Mouse (Mus musculus) lung, adult 18-20 months (tissue): ENCODE data around the gene Trit1.
"Not testable (repeated sequence)": the region's sequence is repeated elsewhere in the genome, so short reads cannot be mapped to it uniquely, and the experiment has no call there.

ENCODE experiments used
- DNase-seq, 2 experiments: peaks; one replicate each; pipeline ENCODE4 v3.0.0; 2022; ENCODE audit warnings: mixed read lengths in 2 of 2

Trit1 gene

DNA sequence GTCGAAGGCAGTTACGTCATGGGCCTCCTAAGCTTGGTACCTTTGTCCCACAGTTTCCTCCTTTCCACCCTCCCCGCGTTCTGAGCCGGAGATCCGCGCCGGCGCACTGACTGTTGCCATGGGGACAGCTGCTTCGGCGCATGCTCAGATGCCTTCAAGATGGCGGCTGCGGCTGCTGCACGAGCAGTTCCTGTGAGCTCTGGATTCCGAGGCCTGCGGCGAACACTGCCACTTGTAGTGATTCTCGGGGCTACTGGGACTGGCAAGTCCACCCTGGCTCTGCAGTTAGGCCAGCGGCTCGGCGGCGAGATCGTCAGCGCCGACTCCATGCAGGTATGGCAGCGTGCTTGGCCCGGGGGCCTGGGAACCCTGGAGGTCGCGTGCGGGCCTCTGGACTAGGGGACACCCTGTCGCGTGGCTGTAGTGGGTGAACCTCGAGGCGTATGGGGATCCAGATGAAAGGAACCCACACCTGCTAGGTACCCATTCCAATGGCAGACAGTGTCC, at the start of gene Trit1:
Gene Trit1 (plus strand): TSS at position 147 of the 507 bp plus-strand sequence.
- peak; percentile 94 to 96 for DNase-seq

DNA sequence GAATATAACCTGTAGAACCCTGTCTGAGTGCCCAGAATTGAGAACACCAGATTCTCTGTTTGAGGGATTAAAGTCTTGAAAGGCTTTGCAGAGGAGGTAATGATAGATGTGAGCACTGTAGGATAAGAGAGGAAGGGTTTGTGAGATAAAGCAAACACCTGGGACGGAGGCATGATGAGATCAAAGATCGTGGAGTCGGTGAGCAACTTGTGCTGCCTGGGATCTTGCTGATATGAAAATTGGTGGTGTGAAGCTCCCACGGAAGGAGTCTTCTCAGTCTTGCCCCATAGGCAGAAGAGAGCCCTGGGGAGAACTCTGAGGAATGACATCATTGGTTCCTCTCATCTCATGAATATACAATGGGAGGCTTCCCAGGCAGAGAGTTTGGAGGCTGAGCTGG, 48.3 kb upstream of the Trit1 start:
- no peak for DNase-seq

DNA sequence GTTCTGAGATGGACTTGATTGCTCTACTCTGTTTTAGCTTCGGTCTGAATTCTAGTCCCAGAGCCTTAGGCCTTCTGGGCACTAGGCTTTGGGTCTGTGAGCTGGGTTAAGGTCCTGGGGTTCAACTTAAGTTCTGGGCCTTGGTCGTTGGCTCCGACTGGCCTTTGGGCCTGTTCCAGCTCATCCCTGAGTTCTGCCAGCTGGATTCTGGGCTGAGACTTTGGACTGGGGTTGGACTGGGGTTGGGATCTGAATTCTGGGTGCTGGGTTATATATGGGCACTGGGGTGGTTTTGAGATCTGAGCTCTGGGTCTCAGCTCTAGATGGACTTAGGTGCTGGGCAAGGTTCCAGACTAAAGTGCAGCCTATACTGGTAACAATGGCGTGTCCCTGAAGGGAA, 45.2 kb upstream of the Trit1 start:
- no peak for DNase-seq

DNA sequence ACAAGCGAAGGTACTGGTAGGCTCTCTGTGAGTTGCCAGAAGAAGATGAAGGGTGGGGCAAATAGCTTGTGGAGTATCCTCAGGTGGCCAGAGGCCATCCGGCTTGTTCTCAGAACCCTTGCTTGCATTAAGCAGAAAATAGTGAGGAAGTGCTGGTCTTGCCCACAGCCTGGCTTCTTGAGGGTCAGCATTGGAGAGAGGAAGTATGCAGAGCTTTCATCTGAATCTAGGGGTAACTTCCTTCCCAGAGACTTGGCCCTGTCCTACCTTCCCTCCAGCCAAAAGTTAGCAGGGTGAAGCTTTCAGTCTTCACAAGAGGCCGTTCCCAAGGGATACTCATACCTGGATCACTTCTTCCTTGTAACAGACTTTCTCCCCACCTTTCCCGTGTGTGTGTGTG, 44.8 kb upstream of the Trit1 start:
- no peak for DNase-seq

DNA sequence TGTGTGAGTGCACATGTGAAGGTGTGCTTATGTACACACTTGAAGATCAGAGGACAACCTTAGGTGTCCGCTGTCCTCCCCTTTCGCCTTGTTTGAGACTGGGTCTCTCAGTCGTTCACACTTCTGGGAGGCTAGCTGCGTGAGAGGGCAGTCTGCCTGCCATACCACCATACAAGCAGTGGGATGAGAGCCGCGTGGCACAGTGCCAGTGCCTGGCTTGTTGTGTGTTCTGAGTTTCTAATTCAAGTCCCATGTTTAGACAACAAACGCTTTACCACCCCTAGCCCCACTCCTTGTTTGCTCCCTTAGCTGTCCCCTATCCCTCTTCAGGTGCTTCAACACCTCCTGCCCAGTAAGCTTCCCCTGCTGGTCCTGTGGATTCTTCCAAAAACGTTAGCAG, 44.3 kb upstream of the Trit1 start:
- no peak for DNase-seq

DNA sequence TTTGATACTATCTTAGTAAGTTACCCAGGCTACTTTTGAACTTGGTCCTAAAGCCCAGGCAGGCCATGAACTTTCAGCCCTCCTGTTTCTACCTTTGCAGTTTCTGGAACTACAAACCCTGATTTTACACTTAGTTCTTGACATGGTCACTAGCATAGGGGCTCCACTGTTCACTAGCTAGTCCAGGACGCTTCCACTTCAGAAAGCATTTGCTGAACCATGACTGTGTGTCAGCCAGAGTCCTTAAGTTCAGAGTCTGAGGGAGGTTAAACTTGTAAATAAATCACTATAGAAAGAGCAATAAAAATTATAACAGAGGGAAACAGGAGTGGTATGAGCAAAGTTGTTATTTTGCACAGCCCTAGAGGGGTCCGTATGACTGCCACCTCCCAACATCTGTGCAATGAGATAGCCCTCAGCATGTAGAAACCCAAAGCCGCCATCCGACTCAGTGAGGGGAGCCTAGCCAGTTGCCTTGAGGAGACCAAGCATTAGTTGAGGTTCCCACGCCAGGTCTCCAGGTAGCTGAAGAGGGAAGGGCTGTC, 41.3 kb upstream of the Trit1 start:
- no peak for DNase-seq

DNA sequence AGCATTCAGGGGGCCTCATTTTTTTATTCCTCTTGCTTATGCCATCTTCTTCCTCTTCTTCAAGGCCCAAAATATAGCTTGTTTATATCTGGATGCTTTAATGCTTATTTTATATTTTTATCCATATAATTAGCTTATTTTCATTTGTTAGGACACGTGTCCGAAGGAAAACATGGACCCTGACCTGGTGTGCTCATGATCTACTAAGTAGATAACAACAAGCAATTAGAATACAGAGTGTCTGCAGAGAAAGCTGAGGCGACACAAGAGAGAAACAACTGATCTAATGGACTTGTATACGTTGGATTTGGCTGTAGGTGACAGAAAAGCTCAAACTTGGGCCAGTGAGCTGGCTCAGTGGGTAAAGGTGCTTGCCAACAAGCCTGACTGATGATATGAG, 39.5 kb upstream of the Trit1 start:
- DNase-seq: no peak

DNA sequence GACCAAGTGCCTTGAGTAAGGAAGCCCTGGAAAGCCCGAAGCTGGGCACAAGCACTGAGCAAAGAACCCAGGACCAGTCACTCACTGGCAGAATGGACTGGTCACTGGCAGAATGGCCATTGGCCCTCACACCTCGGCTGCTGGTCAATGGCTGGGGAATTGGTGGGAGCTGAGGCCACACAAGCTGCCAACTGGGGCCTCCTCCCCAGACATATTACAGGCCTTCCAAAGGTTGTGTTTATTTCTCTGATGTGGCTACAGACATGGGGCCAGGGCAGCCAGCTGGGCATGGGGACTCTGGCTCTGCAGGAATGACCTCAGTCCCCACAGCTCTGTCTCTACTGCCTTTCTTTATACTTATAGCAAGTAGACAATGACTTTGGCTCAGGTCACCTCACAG, 37.5 kb upstream of the Trit1 start:
- no peak for DNase-seq

DNA sequence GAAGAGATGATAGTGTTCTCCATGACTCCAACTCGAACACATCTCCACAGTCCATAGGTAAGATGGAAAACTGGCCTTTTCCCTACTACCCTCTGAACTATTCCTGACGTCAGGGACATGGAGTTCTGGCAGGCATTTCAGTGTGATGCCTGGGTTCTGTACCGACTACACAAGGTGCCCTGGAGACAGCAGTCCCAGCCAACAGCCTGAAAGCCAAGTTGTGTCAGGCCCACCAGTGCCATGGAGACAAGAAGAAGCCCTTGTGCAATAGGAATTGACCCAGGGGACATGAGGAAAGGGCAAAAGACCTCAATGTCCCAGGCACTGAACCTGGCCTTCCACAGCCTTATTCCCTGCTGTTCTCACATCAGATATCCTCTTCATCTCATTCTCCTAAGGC, 36.6 kb upstream of the Trit1 start:
- DNase-seq: no peak

DNA sequence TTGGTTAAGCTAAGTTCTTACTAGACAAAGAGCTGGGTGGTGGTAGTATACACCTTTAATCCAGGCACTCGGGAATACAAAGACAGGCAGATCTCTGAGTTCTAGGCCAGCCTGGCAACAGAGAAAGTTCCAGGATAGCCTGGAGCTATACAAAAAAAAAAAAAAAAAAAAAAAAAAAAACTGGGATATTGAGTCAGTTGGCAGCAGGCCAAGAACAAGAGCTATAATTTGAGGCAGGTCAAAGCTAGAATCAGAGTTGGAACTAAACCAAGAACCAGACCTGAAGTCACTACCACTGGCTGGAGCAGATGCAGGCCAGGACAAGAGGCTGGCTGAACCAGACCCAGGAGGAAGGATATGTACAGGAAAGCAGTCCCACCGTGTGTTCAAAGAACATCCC, 35.7 kb upstream of the Trit1 start:
- DNase-seq: no peak

DNA sequence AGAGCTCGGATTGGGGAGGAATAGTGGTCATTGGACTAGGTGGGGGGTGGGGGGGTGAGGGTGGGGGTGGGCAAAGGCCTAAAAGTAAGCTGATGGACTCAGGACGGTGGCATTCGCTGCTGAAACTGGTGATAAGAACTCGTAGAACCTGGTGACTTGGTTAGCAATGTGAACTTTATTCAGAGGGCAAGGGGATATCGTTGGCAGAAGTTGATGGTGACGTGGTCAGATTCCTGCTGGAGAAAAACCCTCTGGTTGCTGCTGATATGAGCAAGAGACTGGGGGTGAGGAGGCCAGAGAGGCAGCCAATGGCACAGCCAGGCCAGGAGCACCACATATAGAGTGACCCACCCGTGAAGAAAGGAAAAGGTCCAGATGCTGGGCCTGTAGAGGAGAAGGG, 35.2 kb upstream of the Trit1 start:
- DNase-seq: no peak

DNA sequence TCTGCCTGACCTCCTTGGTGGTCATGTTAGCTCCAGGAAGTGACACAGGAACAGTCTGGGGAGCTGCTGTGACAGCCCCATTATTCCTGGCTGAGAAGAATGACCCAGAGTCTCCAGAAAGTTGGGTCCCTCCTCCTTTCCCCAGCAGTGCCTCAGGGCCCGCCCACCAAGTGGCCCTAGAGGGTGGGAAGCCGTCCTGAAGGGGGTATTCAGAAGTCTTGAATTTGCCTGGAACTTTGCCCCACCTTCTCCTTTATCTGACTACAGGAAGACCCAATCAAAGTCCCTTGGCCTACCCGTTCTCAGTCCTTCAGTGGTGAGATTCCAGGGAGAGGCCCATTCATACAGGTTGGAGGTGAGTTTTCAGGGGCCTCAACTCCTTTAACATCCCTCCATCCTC, 34.5 kb upstream of the Trit1 start:
- DNase-seq: no peak

DNA sequence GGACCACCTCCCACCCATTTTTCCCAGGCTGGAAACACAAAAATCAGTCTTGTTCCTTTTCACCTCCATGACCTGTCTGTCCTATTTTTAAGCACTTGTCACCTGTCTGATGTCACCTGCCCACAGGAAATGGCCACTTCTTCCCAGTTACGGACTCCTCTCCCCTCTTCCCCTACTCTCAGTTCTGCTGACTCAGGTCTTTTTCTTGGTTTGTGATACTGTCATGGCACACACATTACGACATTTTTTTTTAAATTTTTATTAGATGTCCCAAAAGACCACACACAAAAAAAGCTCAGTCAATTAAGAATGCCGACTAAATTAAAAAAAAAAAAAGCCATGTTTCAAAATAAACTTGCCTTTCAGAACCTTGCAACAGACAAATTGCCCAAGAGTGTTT, 33.9 kb upstream of the Trit1 start:
- DNase-seq: no peak

DNA sequence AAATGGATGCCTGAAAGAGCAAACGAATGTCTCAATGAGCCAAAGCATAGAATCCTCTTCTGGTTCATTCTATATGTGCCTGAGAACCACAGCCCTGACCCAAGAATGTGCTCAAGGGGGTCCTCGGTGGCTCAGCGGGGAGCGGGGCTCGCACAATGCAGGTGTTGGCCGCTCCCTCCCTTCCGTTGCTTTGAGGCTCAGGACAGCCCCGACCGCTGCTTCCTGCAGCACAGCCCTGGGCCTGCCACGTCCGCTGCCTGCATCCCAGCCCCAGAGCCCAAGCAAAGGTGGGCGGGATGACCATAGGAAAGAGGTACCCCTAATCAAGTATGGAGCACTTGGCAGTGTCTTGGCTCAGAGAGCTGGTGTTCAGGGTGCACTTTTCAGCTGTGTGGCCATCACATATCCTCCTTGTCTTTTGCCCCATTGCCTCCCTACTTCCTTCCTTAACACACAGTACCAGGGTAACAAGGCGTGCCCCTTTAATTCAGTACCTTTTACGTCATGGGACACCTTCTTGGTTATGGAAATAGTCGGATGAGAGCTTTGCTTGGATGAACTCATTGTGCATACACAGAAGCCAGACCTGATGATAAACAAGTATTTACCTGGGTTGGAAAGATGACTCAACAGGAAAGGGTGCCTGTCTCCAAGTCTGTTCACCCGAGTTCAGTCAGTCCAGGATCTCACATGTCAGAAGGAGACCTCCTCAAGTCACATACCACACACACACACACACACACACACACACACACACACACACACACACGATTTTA, 32.7 kb upstream of the Trit1 start:
- no peak for DNase-seq

DNA sequence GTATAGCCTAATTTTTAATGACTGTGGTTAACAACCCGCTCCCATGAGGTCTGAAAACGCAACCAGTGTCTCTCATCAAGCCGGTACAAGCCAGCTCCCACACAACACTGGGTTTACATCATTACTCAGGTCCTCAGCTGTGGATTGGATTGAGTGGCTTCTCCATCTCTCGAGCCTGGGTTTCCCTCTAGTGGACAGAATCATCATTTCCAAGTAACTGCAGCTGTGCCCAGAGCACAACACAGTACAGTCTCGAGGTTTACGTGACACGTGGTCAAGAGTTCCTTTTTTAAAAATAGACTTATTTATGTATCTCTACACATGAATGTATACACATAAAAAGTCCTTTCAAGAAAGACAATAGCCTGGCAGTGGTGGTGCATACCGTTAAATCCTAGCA, 31.3 kb upstream of the Trit1 start:
- peak; percentile 52 to 63 for DNase-seq

DNA sequence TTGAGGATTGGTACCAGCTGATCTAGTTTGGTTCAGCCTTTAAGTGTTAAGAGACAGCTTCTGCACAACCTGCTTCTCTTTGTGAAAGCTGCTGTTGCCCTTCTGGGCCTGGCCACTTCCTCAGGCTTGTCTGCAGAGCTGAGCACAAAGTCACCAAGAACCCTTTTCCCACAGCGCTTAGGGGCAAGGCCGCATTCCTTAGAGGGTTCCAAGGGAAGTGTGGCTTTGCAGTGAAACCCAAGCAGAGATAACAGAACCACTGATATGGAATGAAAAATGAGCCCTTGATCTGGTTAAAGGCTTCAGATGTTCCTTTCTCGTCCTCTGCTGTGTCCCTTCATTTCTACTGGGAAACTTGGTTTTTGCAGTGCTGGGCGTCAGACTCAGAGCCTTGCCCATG, 29.0 kb upstream of the Trit1 start:
- no peak for DNase-seq

DNA sequence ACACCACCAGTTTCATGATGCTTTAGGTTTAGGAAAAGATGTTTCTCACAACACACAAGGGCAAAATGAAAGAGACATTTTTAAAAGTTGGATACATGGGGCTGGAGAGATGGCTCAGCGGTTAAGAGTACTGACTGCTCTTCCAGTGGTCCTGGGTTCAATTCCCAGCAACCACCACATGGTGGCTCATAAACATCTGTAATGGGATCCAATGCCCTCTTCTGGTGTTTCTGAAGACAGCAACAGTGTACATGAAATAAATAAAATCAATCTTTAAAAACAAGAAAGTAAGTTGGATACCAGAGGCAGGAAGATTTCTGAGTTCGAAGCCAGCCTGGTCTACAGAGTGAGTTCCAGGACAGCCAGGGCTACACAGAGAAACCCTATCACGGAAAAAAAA, 28.4 kb upstream of the Trit1 start:
- DNase-seq: not testable (repeated sequence)

DNA sequence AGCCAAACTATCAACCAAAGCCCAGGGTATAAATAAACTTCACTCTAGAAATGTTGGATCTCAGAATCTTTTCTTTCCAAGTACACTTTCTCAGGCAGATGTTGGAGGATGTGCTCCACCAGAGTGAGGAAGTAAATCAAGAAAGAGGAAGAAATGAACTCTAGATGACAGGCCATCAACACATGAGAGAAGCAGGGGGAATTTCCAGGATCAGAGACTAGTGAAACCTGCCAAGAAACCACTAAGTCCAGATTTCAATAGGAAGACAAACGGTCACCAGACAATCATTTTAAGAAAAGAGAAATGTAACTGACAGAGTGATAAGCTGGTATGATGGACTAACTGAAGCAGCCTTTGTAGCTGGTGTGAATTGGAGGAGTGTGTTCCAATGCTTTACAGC, 25.2 kb upstream of the Trit1 start:
- DNase-seq: no peak

DNA sequence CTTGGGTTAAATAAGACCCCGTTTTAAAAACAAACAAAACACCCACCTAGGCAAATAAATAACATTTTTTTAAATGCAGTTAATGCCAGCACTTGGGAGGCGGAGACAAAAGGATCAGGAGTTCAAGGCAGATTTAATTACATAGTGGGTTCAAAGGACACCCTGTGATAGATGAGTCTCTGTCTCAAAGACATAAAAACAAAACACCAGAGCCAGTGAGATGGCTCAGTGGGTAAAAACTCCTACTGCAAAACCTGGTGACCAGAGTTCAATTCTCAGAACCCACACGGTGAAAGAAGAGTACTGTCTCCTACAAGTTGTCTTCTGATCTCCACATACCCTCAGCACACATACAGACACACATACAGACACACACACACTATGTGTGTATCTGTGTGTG, 24.1 kb upstream of the Trit1 start:
- DNase-seq: no peak

DNA sequence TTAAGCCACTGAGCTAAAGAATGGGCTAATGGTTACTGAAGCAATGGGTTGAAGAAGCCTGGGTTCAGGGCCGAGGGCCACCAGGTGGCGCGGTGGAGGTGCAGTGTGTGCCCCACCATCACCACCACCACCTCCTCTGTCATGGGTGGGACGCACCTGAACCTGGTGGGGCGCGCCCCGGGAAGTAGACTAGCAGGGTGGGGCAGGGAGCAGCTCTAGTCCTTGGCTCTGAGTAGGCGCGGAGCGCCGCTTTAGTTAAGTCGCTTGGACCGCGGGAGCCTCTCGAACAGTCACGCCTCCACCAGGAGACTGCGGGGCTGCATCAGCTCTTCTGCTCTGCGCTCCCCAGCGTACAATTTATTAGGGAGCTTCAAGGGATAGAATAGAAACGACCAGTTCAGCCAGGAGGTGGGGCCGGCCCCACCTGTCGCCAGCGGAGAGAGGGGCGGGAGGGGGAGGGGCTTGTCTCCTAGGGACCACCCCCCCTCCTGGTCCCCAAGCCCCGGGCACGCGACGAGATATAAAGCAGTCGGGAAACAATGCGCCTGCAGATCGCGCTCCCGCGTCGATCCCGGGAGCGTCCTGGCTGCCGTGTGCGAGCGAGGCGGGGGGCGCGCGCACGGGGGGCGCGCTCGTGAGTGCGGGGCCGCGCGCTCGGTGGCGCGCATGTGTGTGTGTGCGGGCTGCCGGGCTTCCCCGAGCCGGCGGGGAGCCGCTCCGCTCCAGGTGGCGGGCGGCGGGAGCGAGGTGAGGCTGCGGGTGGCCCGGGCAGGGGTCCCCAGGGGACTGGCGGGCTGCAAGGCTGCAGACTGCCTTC, 20.8 kb upstream of the Trit1 start, which contains the start of gene Mycl:
Gene Mycl (plus strand): TSS at position 249 of the 817 bp plus-strand sequence.
- peak; percentile 82 to 86 for DNase-seq

DNA sequence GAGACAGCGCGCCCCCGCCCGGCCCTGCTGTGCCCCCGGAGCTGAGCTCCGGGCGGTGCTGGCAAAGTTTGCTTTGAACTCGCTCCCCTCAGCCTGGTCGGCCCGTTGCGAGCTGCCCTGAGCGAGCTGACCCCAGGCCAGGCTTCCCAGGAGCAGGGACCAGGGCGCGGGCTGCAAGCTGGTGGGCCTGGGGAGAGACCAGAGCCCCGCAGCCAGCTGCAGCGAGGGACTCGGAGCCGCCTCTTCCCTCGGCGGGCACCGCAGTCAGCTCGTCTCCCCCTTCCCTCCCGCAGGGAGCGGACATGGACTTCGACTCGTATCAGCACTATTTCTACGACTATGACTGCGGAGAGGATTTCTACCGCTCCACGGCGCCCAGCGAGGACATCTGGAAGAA, 20.2 kb upstream of the Trit1 start:
- DNase-seq: peak; percentile 15 to 19

DNA sequence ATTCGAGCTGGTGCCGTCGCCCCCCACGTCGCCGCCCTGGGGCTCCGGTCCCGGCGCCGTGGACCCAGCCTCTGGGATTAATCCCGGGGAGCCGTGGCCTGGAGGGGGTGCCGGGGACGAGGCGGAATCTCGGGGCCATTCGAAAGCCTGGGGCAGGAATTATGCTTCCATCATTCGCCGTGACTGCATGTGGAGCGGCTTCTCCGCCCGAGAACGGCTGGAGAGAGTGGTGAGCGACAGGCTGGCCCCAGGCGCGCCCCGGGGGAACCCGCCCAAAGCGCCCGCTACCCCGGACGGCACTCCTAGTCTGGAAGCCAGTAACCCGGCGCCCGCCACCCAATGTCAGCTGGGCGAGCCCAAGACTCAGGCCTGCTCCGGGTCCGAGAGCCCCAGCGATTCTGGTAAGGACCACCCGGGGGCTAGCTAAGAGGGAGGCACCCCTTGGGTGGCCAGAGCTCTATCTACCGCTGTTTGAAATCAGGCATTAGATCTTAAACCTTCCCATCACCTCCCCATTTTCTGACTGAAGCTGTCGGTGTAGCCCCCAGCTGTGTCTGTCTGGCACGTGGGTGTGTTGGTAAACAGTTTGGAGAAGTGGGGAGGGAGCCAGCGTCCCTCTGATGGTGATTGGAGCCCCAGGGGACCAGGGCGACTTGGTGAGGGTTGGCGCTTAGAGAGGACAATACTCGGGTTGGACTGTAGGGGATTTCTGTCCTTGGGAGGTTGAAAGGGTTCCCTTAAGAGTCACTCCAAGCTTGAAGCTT, 19.6 kb upstream of the Trit1 start:
- peak; percentile 38 to 54 for DNase-seq
